Mouse (Mus musculus): ENCODE measurements around the gene Srpk3. TPM values are rescaled to one million over a fixed set of nuclear protein-coding genes. Genes with fewer than 3 reads are reported as not detected.
"Not testable (repeated sequence)": the region's sequence is repeated elsewhere in the genome, so short reads cannot be mapped to it uniquely, and the experiment has no call there.

The Srpk3 gene
- 1.7 and 2.2 TPM in 2 replicates for polyA plus RNA-seq (2015; fragmentation: Nextera tagmentation; extraction: Ambion mirVana)

GRCm38 (mm10) chrX:73774168-73774760 is at the start of gene Srpk3:
Gene Srpk3, plus strand, starts transcription at chrX:73774405.
- no peaks in the 10 kb centered on the region for H3K9me3 ChIP-seq
- 0 out of 2 replicates have a peak, but pooled peaks cover 3% of the 10 kb centered on the region for H3K4me1 ChIP-seq (replicated peaks)
- H3K36me3 ChIP-seq, result peaks cover 27% of the 10 kb centered on the region
- 60% methylated on average over 7 of the region's 9 CpGs for WGBS
- peak within 1 kb of the TSS; percentile 18; the same call in 1 of the 2 replicates for H3K27ac ChIP-seq
- peak; percentile 29; the same call in 1 of the 2 replicates for ATAC-seq (ENCODE audit: low FRiP score)
- H3K27me3 ChIP-seq, result no peaks in the 10 kb centered on the region
- no peak within 1 kb of the TSS for H3K4me3 ChIP-seq
- H3K9ac ChIP-seq, result no peak within 1 kb of the TSS
- no peak within 1 kb of the TSS for H3K4me2 ChIP-seq

- no peak overlapping the region for H3K9ac ChIP-seq
- H3K4me2 ChIP-seq, result no peak overlapping the region
- peaks cover 9% of the 10 kb centered on the region for H3K36me3 ChIP-seq
- H3K27ac ChIP-seq, result no peak overlapping the region
- 50% methylated on average over 1 of the region's 1 CpGs for WGBS
- no peak overlapping the region for H3K4me3 ChIP-seq
- H3K27me3 ChIP-seq, result no peaks in the 10 kb centered on the region
- no peaks in the 10 kb centered on the region for H3K9me3 ChIP-seq
- ATAC-seq (ENCODE audit: low FRiP score), result no peak
- no peaks in the 10 kb centered on the region for H3K4me1 ChIP-seq (replicated peaks)
These were observed 43.3 kb upstream of the Srpk3 start for GRCm38 (mm10) chrX:73730908-73731307.

DNA sequence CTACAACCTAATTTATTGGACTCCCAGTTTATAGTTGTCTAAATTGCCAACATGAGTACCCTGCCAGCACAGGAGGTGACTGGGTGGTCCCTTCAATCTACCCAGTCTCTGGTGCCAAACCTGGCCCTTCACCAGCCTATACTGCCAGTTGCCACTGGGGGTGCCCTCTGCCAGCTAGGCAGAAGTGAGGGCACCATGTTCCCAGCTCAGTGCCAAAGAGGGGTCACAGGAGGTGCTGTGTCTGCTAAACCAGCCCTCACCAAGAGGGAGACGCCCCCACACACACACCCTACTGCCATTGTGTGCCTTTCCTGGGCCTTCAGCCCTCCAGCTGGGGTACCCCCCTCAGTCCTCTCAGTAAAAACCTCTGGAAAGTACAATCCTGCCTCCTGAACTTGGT is 36.0 kb upstream of the Srpk3 start:
- Histone ChIP-seq H3K27ac (no peak overlapping the region), H3K27me3 (no peaks in the 10 kb centered on the region), H3K4me2 (no peak overlapping the region), H3K9me3 (no peaks in the 10 kb centered on the region), H3K4me3 (no peak overlapping the region), H3K9ac (no peak overlapping the region), H3K4me1 (replicated peaks) (no peaks in the 10 kb centered on the region), H3K36me3 (no peaks in the 10 kb centered on the region; the same call in 1 of the 2 replicates)
- WGBS, result 69% methylated on average over 1 of the region's 1 CpGs
- no peak for ATAC-seq (ENCODE audit: low FRiP score)

GRCm38 (mm10) chrX:73739151-73739550 is 35.1 kb upstream of the Srpk3 start:
- no peak for ATAC-seq (ENCODE audit: low FRiP score)
- H3K4me2 ChIP-seq, result no peak overlapping the region
- no peaks in the 10 kb centered on the region for H3K9me3 ChIP-seq
- no peak overlapping the region for H3K9ac ChIP-seq
- H3K4me3 ChIP-seq, result no peak overlapping the region
- H3K27me3 ChIP-seq, result no peaks in the 10 kb centered on the region
- H3K27ac ChIP-seq, result no peak overlapping the region
- no peaks in the 10 kb centered on the region; the same call in 1 of the 2 replicates for H3K36me3 ChIP-seq
- H3K4me1 ChIP-seq (replicated peaks), result no peaks in the 10 kb centered on the region
- WGBS, result 68% methylated on average over 5 of the region's 5 CpGs

DNA sequence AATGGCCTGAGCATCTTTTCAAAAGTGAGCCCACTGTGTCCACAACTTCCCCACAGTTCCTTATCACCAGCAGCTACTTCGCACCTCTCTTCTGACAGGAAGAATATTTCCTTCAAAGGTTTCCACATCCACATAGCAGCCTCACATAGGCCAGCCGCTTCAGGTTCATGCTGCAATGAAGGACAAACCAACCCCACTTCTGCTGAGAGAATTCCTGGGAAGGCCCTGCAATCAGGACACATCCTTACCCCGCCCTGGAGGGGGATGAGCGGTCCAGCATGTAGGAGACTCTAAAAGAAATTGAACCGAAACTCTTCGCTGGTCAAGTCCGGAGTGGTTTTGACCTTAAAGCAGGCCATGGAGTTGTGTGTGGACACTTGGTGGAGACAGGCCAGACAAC is 34.4 kb upstream of the Srpk3 start:
- H3K27me3 ChIP-seq; H3K9me3 ChIP-seq; H3K27ac ChIP-seq; ATAC-seq (ENCODE audit: low FRiP score); H3K4me3 ChIP-seq; H3K36me3 ChIP-seq; H3K4me1 ChIP-seq (replicated peaks); H3K4me2 ChIP-seq; H3K9ac ChIP-seq: not testable (repeated sequence)
- 95% methylated on average over 7 of the region's 7 CpGs for WGBS

DNA sequence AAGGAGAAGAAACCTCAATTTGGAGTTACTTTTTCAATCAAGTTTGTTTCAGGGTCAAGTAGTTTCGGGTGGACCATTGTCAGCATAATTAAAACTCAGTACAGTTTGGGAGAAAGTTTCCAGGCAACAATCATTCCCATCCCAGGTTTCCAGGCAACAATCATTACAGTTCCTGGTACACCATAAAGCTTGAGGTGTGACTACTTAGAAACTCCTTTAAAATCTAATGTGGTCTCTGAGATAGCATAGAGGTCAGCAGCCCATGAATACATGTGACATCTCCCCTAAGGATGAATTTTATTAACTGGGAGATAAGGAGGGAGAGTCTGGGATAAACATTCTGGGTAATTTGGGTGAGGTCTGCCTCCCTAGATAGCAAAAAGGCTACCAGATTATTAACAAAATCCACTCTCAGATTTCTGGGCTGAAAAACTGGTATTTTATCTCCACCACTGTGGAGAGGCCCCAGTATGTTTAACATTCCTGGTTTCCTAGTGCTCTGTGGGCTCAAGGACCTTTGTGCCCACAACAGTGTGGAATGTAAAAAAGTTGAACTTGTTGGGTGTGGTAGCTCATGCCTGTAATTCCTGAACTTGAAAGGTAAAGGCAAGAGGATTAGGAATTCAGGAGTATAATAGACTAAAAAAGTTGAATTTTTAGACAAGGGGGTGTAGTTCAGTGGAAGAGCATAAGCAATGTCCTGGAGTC is 29.3 kb upstream of the Srpk3 start:
- no peak for ATAC-seq (ENCODE audit: low FRiP score)
- Histone ChIP-seq H3K4me2 (no peak overlapping the region), H3K27ac (no peak overlapping the region), H3K4me3 (no peak overlapping the region), H3K9ac (no peak overlapping the region), H3K36me3 (no peaks in the 10 kb centered on the region), H3K4me1 (replicated peaks) (no peaks in the 10 kb centered on the region), H3K9me3 (no peaks in the 10 kb centered on the region), H3K27me3 (no peaks in the 10 kb centered on the region)
- 89% methylated on average over 1 of the region's 1 CpGs for WGBS

GRCm38 (mm10) chrX:73748977-73749376 is 25.2 kb upstream of the Srpk3 start:
- no peak for ATAC-seq (ENCODE audit: low FRiP score)
- Histone ChIP-seq H3K4me2 (no peak overlapping the region), H3K36me3 (no peaks in the 10 kb centered on the region), H3K4me3 (no peak overlapping the region), H3K27ac (no peak overlapping the region), H3K27me3 (no peaks in the 10 kb centered on the region), H3K4me1 (replicated peaks) (no peaks in the 10 kb centered on the region), H3K9me3 (no peaks in the 10 kb centered on the region), H3K9ac (no peak overlapping the region)
- 82% methylated on average over 1 of the region's 1 CpGs for WGBS

GRCm38 (mm10) chrX:73756334-73757140 is 17.7 kb upstream of the Srpk3 start, which contains the start of gene Plxnb3:
Gene Plxnb3, plus strand, starts transcription at chrX:73757090.
- Histone ChIP-seq H3K27ac (no peak within 1 kb of the TSS), H3K4me1 (replicated peaks) (no peaks in the 10 kb centered on the region), H3K4me3 (no peak within 1 kb of the TSS), H3K27me3 (no peaks in the 10 kb centered on the region), H3K9ac (no peak within 1 kb of the TSS), H3K4me2 (no peak within 1 kb of the TSS), H3K36me3 (no peaks in the 10 kb centered on the region), H3K9me3 (no peaks in the 10 kb centered on the region)
- no peak for ATAC-seq (ENCODE audit: low FRiP score)
- WGBS, result 73% methylated on average over 5 of the region's 5 CpGs

- Histone ChIP-seq H3K4me2 (no peak overlapping the region), H3K9ac (no peak overlapping the region), H3K27ac (no peak overlapping the region), H3K9me3 (no peaks in the 10 kb centered on the region), H3K4me3 (no peak overlapping the region), H3K4me1 (replicated peaks) (no peaks in the 10 kb centered on the region), H3K27me3 (no peaks in the 10 kb centered on the region), H3K36me3 (no peaks in the 10 kb centered on the region)
- WGBS, result 81% methylated on average over 13 of the region's 13 CpGs
- no peak for ATAC-seq (ENCODE audit: low FRiP score)
These were observed 15.5 kb upstream of the Srpk3 start for GRCm38 (mm10) chrX:73758611-73759290.

GRCm38 (mm10) chrX:73765311-73765710 is 8.9 kb upstream of the Srpk3 start:
- Histone ChIP-seq H3K4me2 (no peak overlapping the region), H3K9ac (no peak overlapping the region), H3K36me3 (no peaks in the 10 kb centered on the region), H3K27me3 (no peaks in the 10 kb centered on the region), H3K4me3 (no peak overlapping the region), H3K9me3 (no peaks in the 10 kb centered on the region), H3K27ac (no peak overlapping the region), H3K4me1 (replicated peaks) (no peaks in the 10 kb centered on the region)
- 75% methylated on average over 1 of the region's 1 CpGs for WGBS
- no peak for ATAC-seq (ENCODE audit: low FRiP score)

- Histone ChIP-seq H3K9me3 (no peaks in the 10 kb centered on the region), H3K4me2 (no peak overlapping the region), H3K4me1 (replicated peaks) (no peaks in the 10 kb centered on the region), H3K27ac (no peak overlapping the region), H3K4me3 (no peak overlapping the region), H3K27me3 (no peaks in the 10 kb centered on the region), H3K36me3 (no peaks in the 10 kb centered on the region), H3K9ac (no peak overlapping the region)
- no peak for ATAC-seq (ENCODE audit: low FRiP score)
- WGBS, result 52% methylated on average over 9 of the region's 9 CpGs
These were observed 6.9 kb upstream of the Srpk3 start for GRCm38 (mm10) chrX:73767267-73767666.

Measured in hindbrain, embryonic 13.5 days (tissue).